ENCODE assay signal across 11 mouse cellular contexts in the genomic region with DNA sequence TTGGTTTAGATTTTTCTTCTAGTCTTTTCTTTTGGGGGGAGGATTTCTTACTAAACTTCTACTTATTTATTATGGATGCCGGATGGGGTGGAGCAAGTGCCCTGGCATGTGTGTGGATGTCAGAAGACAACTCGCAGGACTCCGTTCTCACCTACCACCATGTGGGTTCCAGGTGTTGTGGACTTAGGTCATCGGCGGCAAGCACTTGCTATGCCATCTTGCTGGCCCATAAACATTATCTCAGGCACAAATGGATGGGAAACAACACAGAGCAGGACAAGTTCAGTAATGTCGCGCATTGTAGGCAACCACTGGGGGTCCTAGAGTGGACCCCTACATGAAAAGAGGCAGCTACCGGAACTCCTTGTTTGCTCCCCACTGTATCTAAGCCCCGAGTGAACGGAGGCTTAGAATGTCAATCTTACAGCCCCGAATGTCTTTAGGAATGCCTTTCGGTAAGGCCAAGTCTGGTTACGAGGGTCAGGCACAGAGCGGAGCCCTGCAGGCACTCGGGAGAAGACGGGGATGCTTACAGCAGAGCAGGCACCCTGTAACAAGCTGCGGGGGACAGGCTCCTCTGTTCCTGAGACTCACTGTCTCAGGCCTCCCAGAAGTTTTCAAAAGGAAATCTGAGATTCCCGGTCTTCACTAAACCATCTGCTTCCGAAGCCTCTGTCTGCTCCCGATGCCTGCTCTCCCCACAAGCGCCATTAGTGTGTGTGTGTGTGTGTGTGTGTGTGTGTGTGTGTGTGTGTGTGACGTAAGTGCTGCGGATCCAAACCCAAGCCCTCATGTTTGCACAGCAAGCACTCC. TPM values are rescaled to one million over a fixed set of nuclear protein-coding genes. Genes with fewer than 3 reads are reported as not detected.
DNase-seq lines count a peak whose midpoint lies in the region; ATAC-seq and TF ChIP-seq lines count a peak whose summit lies in the region.
"Had no signal": no experiment of that assay in that cellular context is flagged by ENCODE, and none has a peak within 500 bp of the region (broad histone marks: within the 10 kb centered on the region; RNA-seq: fewer than 3 reads in every experiment).

No protein-coding gene starts in this region.

- H3K4me2 ChIP-seq in heart, embryonic 14.5 days (ENCODE audit: low read length), result peak overlapping the region; percentile 34
- H3K4me2 ChIP-seq in midbrain, embryonic 12.5 days (replicated peaks), result peak overlapping the region; percentile 43

- no peak for TF ChIP-seq CTCF in heart, adult 2 months (IDR thresholded peaks at IDR 0.05)
- TF ChIP-seq CTCF in left cerebral cortex, adult 2 months (IDR thresholded peaks at IDR 0.05), result no peak

- H3K36me3 ChIP-seq in heart, embryonic 14.5 days (ENCODE audit: control insufficient read depth, insufficient read depth, low read length), result no peaks in the 10 kb centered on the region
- no peaks in the 10 kb centered on the region for H3K36me3 ChIP-seq in heart, adult 2 months (ENCODE audit: control insufficient read depth, insufficient read depth, low read length)
- H3K36me3 ChIP-seq in hindbrain, embryonic 10.5 days, result no peaks in the 10 kb centered on the region
- no peaks in the 10 kb centered on the region for H3K36me3 ChIP-seq in midbrain, embryonic 12.5 days

- 16% methylated on average over 23 of the region's 23 CpGs for WGBS in heart, embryonic 14.5 days
- 20% methylated on average over 23 of the region's 23 CpGs for WGBS in heart, adult 2 months
- 27% methylated on average over 23 of the region's 23 CpGs for WGBS in hindbrain, embryonic 10.5 days
- 32% methylated on average over 23 of the region's 23 CpGs for WGBS in midbrain, embryonic 12.5 days

- H3K4me3 ChIP-seq in heart, embryonic 14.5 days (ENCODE audit: control insufficient read depth in 1 of 2, insufficient read depth in 1 of 2, low read depth in 1 of 2, low read length in 2 of 2), result peak overlapping the region; percentile 3 to 10; a peak in 3 of 4 replicates
- H3K4me3 ChIP-seq in heart, adult 2 months, result no peak overlapping the region
- H3K4me3 ChIP-seq in hindbrain, embryonic 10.5 days, result peak overlapping the region; percentile 45
- H3K4me3 ChIP-seq in midbrain, embryonic 12.5 days, result peak overlapping the region; percentile 22
- no peak overlapping the region for H3K4me3 ChIP-seq in left cerebral cortex, adult 2 months
- H3K4me3 ChIP-seq: megakaryocyte, embryonic 14.5 days had no signal

- no peaks in the 10 kb centered on the region for H3K9me3 ChIP-seq in heart, embryonic 14.5 days (ENCODE audit: control insufficient read depth, low read length)
- no peaks in the 10 kb centered on the region for H3K9me3 ChIP-seq in hindbrain, embryonic 10.5 days
- H3K9me3 ChIP-seq in midbrain, embryonic 12.5 days, result no peaks in the 10 kb centered on the region

- peaks cover 0 to 2% of the 10 kb centered on the region in 2 experiments; a peak in 1 of 4 replicates for H3K4me1 ChIP-seq in heart, embryonic 14.5 days (ENCODE audit: control insufficient read depth in 2 of 2, insufficient read depth in 2 of 2, low read length in 2 of 2)
- H3K4me1 ChIP-seq in heart, adult 2 months (ENCODE audit: control insufficient read depth, insufficient read depth, low read length), result 0 out of 2 replicates have a peak, but pooled peaks cover 2% of the 10 kb centered on the region
- H3K4me1 ChIP-seq in hindbrain, embryonic 10.5 days (replicated peaks), result peaks cover 29% of the 10 kb centered on the region
- peaks cover 21% of the 10 kb centered on the region for H3K4me1 ChIP-seq in midbrain, embryonic 12.5 days
- H3K4me1 ChIP-seq: megakaryocyte, embryonic 14.5 days had no signal

- ATAC-seq in heart, embryonic 14.5 days (ENCODE audit: insufficient number of reproducible peaks, insufficient read depth, low FRiP score, low read depth), result no peak
- ATAC-seq in midbrain, embryonic 12.5 days (ENCODE audit: low FRiP score, low read depth), result peak; percentile 38; the same call in 1 of the 2 replicates
- ATAC-seq in cerebellum, adult (ENCODE audit: insufficient number of reproducible peaks, low FRiP score, low TSS enrichment), result no peak

- no peak for DNase-seq in heart, adult 2 months
- peak; percentile 31 for DNase-seq in embryo, embryonic 10 days (ENCODE audit: low spot score)
- peak; percentile 61 for DNase-seq in hindbrain, embryonic 10.5 days (ENCODE audit: low spot score)
- no peak for DNase-seq in left cerebral cortex, adult 2 months (ENCODE audit: extremely low spot score in 1 of 2, low spot score in 2 of 2)
- no peak for DNase-seq in cerebellum, adult 9-10 months
- DNase-seq: cerebellum, adult 18-20 months had no signal

- H3K27me3 ChIP-seq in heart, embryonic 14.5 days (ENCODE audit: control insufficient read depth, insufficient read depth, low read length), result peaks cover 49% of the 10 kb centered on the region
- H3K27me3 ChIP-seq in heart, adult 2 months (ENCODE audit: control insufficient read depth, insufficient read depth, low read length), result peaks cover 6% of the 10 kb centered on the region
- peaks cover 36% of the 10 kb centered on the region for H3K27me3 ChIP-seq in hindbrain, embryonic 10.5 days (ENCODE audit: insufficient read depth, poor library complexity, severe bottlenecking)
- peaks cover 42% of the 10 kb centered on the region for H3K27me3 ChIP-seq in midbrain, embryonic 12.5 days

- no peak for TF ChIP-seq POLR2A in heart, adult 2 months (IDR thresholded peaks at IDR 0.05; ENCODE audit: insufficient read depth, low read depth, low read length)

- TF ChIP-seq EP300 in heart, adult 2 months (IDR thresholded peaks at IDR 0.05; ENCODE audit: insufficient read depth, low read depth, low read length), result no peak

- H3K9ac ChIP-seq in heart, embryonic 14.5 days (ENCODE audit: low read length), result no peak overlapping the region
- H3K9ac ChIP-seq in heart, adult 2 months (ENCODE audit: low read depth, low read length), result no peak overlapping the region
- no peak overlapping the region for H3K9ac ChIP-seq in midbrain, embryonic 12.5 days (replicated peaks)

- intact Hi-C loops in heart, adult 2 months (cut with DNase I), result no loop called here
- intact Hi-C loops in left cerebral cortex, adult 2 months (cut with DNase I), result no loop called here

- no peak overlapping the region for H3K27ac ChIP-seq in heart, embryonic 14.5 days (replicated peaks in 1 of 2; ENCODE audit: control insufficient read depth in 1 of 2, insufficient read depth in 1 of 2, low read depth in 2 of 2, low read length in 2 of 2)
- H3K27ac ChIP-seq in heart, adult 2 months, result no peak overlapping the region
- H3K27ac ChIP-seq in hindbrain, embryonic 10.5 days, result peak overlapping the region; percentile 68
- H3K27ac ChIP-seq in midbrain, embryonic 12.5 days (replicated peaks), result no peak overlapping the region
- no peak overlapping the region for H3K27ac ChIP-seq in left cerebral cortex, adult 2 months

- H3K79me2 ChIP-seq in heart, adult 2 months (replicated peaks; ENCODE audit: control insufficient read depth, insufficient read depth, low read length), result no peaks in the 10 kb centered on the region

RNA-seq across cellular contexts. Expression of a gene that starts 16.8 kb away (rescaled TPM):
- 0.43 and 1.1 TPM in 2 replicates for polyA plus RNA-seq in heart, embryonic 14.5 days (2014; fragmentation: Nextera tagmentation; extraction: Ambion mirVana)
- under 1 TPM; 0.14 to 0.26 TPM for total RNA-seq in heart, adult 2 months (2021)
- polyA plus RNA-seq in heart, adult 2 months (2012; rRNA removed), result 0.35 and 1.1 TPM in 2 replicates
- 1.1 and 2.2 TPM in 2 replicates for polyA plus RNA-seq in hindbrain, embryonic 10.5 days (2016; fragmentation: Nextera tagmentation; extraction: Ambion mirVana)
- polyA plus RNA-seq in midbrain, embryonic 12.5 days (2016; fragmentation: Nextera tagmentation; extraction: Ambion mirVana), result 4.4 and 5.1 TPM in 2 replicates
- 10 to 100 TPM; 40.3 to 46.1 TPM for total RNA-seq in left cerebral cortex, adult 2 months (2021)
- polyA plus RNA-seq: C2C12 had no signal

Comparison
In these comparisons a context has a peak if more than half of its experiments do, and no peak if none do; other contexts are left out.
1. H3K4me3 ChIP-seq: peak in heart, embryonic 14.5 days (2 of 2), hindbrain, embryonic 10.5 days (single experiment) and midbrain, embryonic 12.5 days (single experiment); none in heart, adult 2 months (single experiment) and left cerebral cortex, adult 2 months (single experiment).
2. DNase-seq: peak in embryo, embryonic 10 days (single experiment) and hindbrain, embryonic 10.5 days (single experiment); none in heart, adult 2 months (0 of 2), left cerebral cortex, adult 2 months (0 of 2) and cerebellum, adult 9-10 months (single experiment).